Mouse (Mus musculus) stomach, postnatal 0 days (tissue): Measurements from ENCODE around the gene Rbm34.

ENCODE experiments used
- CTCF ChIP-seq: IDR thresholded peaks from 2 replicates; pipeline ENCODE4 v1.5.1; 2016; ENCODE audit warnings: antibody characterized with exemption, low read depth, mild to moderate bottlenecking, moderate library complexity
- EP300 ChIP-seq: optimal IDR thresholded peaks from 2 replicates; pipeline ENCODE3; 2016; ENCODE audit warnings: antibody characterized with exemption

DNA sequence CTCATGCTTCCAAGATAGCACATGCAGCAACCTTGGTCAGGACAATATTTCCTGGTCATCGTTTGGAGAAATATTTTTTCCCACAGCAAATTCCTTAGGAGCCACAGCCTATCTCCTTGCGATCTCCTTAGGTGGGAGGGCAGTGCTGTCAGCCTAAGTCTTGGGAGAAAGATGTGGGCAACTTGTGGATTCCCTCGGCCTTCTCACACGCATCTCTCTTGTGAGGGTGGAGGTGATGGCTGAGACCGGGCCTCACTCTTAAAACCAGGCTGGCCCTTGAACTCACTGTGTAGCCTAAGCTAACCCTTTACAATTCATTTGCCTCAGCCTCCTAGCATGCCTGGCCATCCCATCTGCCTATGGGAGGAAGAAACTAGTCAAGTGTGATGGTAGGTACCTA is 51.2 kb downstream of the Rbm34 start:
- TF ChIP-seq CTCF (no peak), EP300 (no peak)
